In genomic region chr19:25574431-25574830, GRCm38 (mm10) we compare ENCODE assay signal across 26 mouse cellular contexts. TPM values are rescaled to one million over a fixed set of nuclear protein-coding genes. Genes with fewer than 3 reads are reported as not detected.
DNase-seq lines count a peak whose midpoint lies in the region; ATAC-seq lines count a peak whose summit lies in the region.
"Had no signal": no experiment of that assay in that cellular context is flagged by ENCODE, and none has a peak within 500 bp of the region (broad histone marks: within the 10 kb centered on the region; RNA-seq: fewer than 3 reads in every experiment).

No protein-coding gene starts in this region.

- peak overlapping the region; percentile 11; the same call in 1 of the 2 replicates for H3K9ac ChIP-seq in heart, embryonic 14.5 days (ENCODE audit: low read length)
- H3K9ac ChIP-seq in lung, embryonic 16.5 days (ENCODE audit: low read length) = no peak overlapping the region; the same call in 1 of the 2 replicates
- H3K9ac ChIP-seq: forebrain, embryonic 12.5 days; hindbrain, embryonic 13.5 days; limb, embryonic 15.5 days; liver, embryonic 15.5 days had no signal

- 10% methylated on average over 10 of the region's 10 CpGs for WGBS in heart, embryonic 14.5 days
- WGBS in lung, embryonic 16.5 days = 16% methylated on average over 10 of the region's 10 CpGs
- 42% methylated on average over 10 of the region's 10 CpGs for WGBS in embryonic facial prominence, embryonic 10.5 days

- no peaks in the 10 kb centered on the region for H3K27me3 ChIP-seq in heart, embryonic 14.5 days (ENCODE audit: control insufficient read depth, insufficient read depth, low read length)
- peaks cover 15% of the 10 kb centered on the region for H3K27me3 ChIP-seq in lung, embryonic 16.5 days (ENCODE audit: control insufficient read depth, insufficient read depth, low read depth, low read length)
- H3K27me3 ChIP-seq in embryonic facial prominence, embryonic 10.5 days (replicated peaks; ENCODE audit: low read depth, poor library complexity, severe bottlenecking) = peaks cover 88% of the 10 kb centered on the region

- peaks cover 10 to 22% of the 10 kb centered on the region in 2 experiments for H3K4me1 ChIP-seq in heart, embryonic 14.5 days (ENCODE audit: control insufficient read depth in 2 of 2, insufficient read depth in 2 of 2, low read length in 2 of 2)
- H3K4me1 ChIP-seq in lung, embryonic 16.5 days (replicated peaks; ENCODE audit: control insufficient read depth, insufficient read depth, low read length) = peaks cover 16% of the 10 kb centered on the region
- H3K4me1 ChIP-seq in embryonic facial prominence, embryonic 10.5 days = peaks cover 22% of the 10 kb centered on the region
- H3K4me1 ChIP-seq: limb, embryonic 15.5 days had no signal

- intact Hi-C loops in heart, postnatal 25 days (cut with DNase I) = no loop called here

- ATAC-seq in heart, embryonic 14.5 days (ENCODE audit: insufficient number of reproducible peaks, insufficient read depth, low FRiP score, low read depth) = no peak
- no peak for ATAC-seq in lung, embryonic 16.5 days (ENCODE audit: low read depth)
- ATAC-seq: inflammation-experienced regulatory T-cells, adult 6 months; Patski had no signal

- no peak overlapping the region for H3K27ac ChIP-seq in heart, embryonic 14.5 days (replicated peaks in 1 of 2; ENCODE audit: control insufficient read depth in 1 of 2, insufficient read depth in 1 of 2, low read depth in 2 of 2, low read length in 2 of 2)
- no peak overlapping the region for H3K27ac ChIP-seq in lung, embryonic 16.5 days (ENCODE audit: low read length)
- 0 out of 2 replicates have a peak overlapping the region, but pooled peaks have one; percentile 16 for H3K27ac ChIP-seq in embryonic facial prominence, embryonic 10.5 days (replicated peaks)
- H3K27ac ChIP-seq: forebrain, embryonic 12.5 days; hindbrain, embryonic 13.5 days; limb, embryonic 15.5 days; liver, embryonic 15.5 days; macrophage had no signal

- peak overlapping the region; percentile 70 for H3K4me2 ChIP-seq in heart, embryonic 14.5 days (ENCODE audit: low read length)
- peak overlapping the region; percentile 57; the same call in 1 of the 2 replicates for H3K4me2 ChIP-seq in lung, embryonic 16.5 days (ENCODE audit: low read depth, low read length)
- H3K4me2 ChIP-seq: limb, embryonic 15.5 days; liver, embryonic 15.5 days had no signal

- peak overlapping the region in 1 of 2 experiments; percentile 4; a peak in 1 of 4 replicates for H3K4me3 ChIP-seq in heart, embryonic 14.5 days (ENCODE audit: control insufficient read depth in 1 of 2, insufficient read depth in 1 of 2, low read depth in 1 of 2, low read length in 2 of 2)
- no peak overlapping the region for H3K4me3 ChIP-seq in lung, embryonic 16.5 days (ENCODE audit: low read length)
- no peak overlapping the region for H3K4me3 ChIP-seq in embryonic facial prominence, embryonic 10.5 days
- H3K4me3 ChIP-seq: forebrain, embryonic 12.5 days; hindbrain, embryonic 13.5 days; limb, embryonic 15.5 days; liver, embryonic 15.5 days; midbrain, embryonic 10.5 days had no signal

- DNase-seq in heart, postnatal 25 days (ENCODE audit: low spot score) = no peak
- no peak for DNase-seq in lung, postnatal 25 days (ENCODE audit: low spot score)
- peak; percentile 67 for DNase-seq in adrenal gland, postnatal 14 days
- no peak for DNase-seq in embryonic facial prominence, embryonic 10.5 days (ENCODE audit: low spot score)
- no peak for DNase-seq in cerebellum, postnatal 25 days
- DNase-seq: cerebellum, adult 11 months; cerebellum, postnatal 36 days; kidney, adult 9 months; kidney, postnatal 25 days; thymus, postnatal 25 days had no signal

- no peaks in the 10 kb centered on the region for H3K36me3 ChIP-seq in heart, embryonic 14.5 days (ENCODE audit: control insufficient read depth, insufficient read depth, low read length)
- H3K36me3 ChIP-seq in lung, embryonic 16.5 days (ENCODE audit: control insufficient read depth, insufficient read depth, low read length) = no peaks in the 10 kb centered on the region
- H3K36me3 ChIP-seq in embryonic facial prominence, embryonic 10.5 days (replicated peaks) = no peaks in the 10 kb centered on the region
- H3K36me3 ChIP-seq: forebrain, embryonic 12.5 days; hindbrain, embryonic 13.5 days; limb, embryonic 15.5 days; liver, embryonic 15.5 days; midbrain, embryonic 10.5 days had no signal

- H3K9me3 ChIP-seq in heart, embryonic 14.5 days (ENCODE audit: control insufficient read depth, low read length) = no peaks in the 10 kb centered on the region
- no peaks in the 10 kb centered on the region for H3K9me3 ChIP-seq in lung, embryonic 16.5 days (ENCODE audit: control insufficient read depth, low read length)
- H3K9me3 ChIP-seq in embryonic facial prominence, embryonic 10.5 days = no peaks in the 10 kb centered on the region
- H3K9me3 ChIP-seq: forebrain, embryonic 12.5 days; hindbrain, embryonic 13.5 days; limb, embryonic 15.5 days; liver, embryonic 15.5 days; midbrain, embryonic 10.5 days had no signal

RNA-seq across cellular contexts. Expression of gene Dmrt3, which starts 35.7 kb away (rescaled TPM):
- polyA plus RNA-seq in heart, embryonic 14.5 days (2014; fragmentation: Nextera tagmentation; extraction: Ambion mirVana) = 0.11 TPM in 1 of 2 replicates, not detected in the other
- not detected for total RNA-seq in heart, postnatal 25 days (2021)
- 0.20 and 0.44 TPM in 2 replicates for polyA plus RNA-seq in lung, embryonic 16.5 days (2015; fragmentation: Nextera tagmentation; extraction: Ambion mirVana)
- total RNA-seq in adrenal gland, postnatal 14 days (2021) = not detected in 2 replicates
- polyA plus RNA-seq in embryonic facial prominence, embryonic 10.5 days (2016; fragmentation: Nextera tagmentation; extraction: Ambion mirVana) = 1.7 and 2.1 TPM in 2 replicates
- total RNA-seq: gastrocnemius, adult 8-10 months; granulocyte monocyte progenitor cell, adult 5-6 weeks; left cerebral cortex, adult 18-20 months; left cerebral cortex, postnatal 36 days; monocyte, adult 5-6 weeks had no signal
- polyA plus RNA-seq: frontal cortex, adult 2 months; inflammation-experienced regulatory T-cells, adult 6 months; liver, embryonic 15.5 days; macrophage; Patski had no signal
